Mouse (Mus musculus) gastrocnemius, adult 18-20 months (tissue): ENCODE measurements at regions not wholly inside any gene's neighbourhood (a gene's known extent, or its start where the extent isn't known, plus 50 kb on each side); places are given as distances from the start of the nearest gene placed in this dataset.

Experiments used
- DNase-seq: peaks from one replicate; pipeline ENCODE4 v3.0.0; 2021; ENCODE audit warnings: low spot score

- DNase-seq = no peak
Measured at GRCm38 (mm10) chr16:44630426-44630825, 71.7 kb upstream of the Boc start.

- peak; percentile 29 for DNase-seq
Measured at GRCm38 (mm10) chr16:44629296-44630275, 70.9 kb upstream of the Boc start.

- peak; percentile 43 for DNase-seq
Measured at GRCm38 (mm10) chr16:44625871-44626293, 67.2 kb upstream of the Boc start.

- no peak for DNase-seq
Measured at GRCm38 (mm10) chr16:44625108-44625616, 66.5 kb upstream of the Boc start.

GRCm38 (mm10) chr16:44621573-44621972 lies 62.9 kb upstream of the Boc start:
- DNase-seq = no peak

DNA sequence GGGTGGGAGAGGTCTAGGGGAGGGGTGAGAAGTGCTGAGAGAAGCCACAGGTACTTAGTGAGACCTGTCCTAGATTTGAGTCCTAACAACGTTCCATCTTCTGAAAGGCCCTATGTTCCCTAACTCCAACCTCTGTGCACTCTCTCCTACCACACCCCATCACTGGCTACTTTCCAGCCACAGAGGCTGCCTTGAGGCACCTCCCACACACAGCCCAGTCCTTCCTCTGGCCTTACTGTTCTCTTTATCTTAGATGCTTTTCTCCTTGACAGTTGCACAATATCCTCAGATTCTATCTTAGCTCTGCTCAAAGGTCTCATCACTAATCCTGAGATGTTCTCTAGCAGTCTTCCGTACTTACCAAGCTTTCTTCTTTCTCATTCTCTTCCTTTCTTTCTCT lies 61.8 kb upstream of the Boc start:
- peak; percentile 31 for DNase-seq

DNA sequence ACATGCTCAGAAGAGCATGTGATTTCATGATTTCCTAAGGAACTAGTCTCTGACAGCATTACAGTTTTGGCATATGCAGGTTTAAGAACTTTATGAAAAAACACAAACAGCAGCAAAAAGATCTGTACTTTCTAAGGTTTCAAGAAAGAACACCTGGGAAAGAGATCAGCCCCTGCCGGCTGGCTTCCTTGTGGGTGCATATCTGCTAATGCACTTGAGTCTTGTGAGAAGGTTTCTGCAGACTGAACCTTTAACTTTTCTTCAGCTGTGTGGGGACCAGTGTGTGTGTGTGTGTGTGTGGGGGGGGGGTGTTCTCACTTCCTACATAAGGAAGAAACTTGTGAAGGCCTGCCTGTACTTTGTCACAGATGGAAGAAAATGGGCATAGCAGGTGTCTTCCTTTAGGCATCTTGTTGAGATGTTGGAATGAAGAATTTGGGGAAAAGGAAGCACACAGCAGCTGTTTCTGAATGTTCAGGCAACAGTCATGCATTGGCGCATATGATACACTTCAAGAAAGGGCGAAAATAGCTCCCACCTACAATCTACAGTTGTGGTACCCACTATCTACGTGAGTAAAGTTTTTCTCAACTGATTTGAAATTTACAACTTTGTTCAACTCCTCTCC lies 60.9 kb upstream of the Boc start:
- DNase-seq = no peak

DNA sequence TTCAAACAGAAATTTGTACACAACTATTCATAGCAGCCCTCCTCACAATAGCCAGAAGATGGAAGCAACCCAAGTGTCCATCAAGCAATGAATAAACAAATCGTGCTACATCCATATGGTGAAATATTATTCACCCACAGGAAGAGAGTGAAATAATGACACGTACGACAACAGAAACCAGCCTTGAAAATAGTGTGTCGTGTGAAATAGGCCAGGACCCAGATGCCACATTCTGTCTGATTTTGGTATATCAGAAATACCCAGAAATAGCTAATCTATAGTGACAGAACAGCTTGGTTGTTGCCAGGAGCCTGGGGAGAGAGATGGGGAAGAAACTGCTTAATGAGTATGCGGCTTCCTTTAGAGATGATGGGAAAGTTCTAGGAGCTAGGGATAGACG lies 58.3 kb upstream of the Boc start:
- DNase-seq = no peak

GRCm38 (mm10) chr16:44616376-44616775 lies 57.7 kb upstream of the Boc start:
- DNase-seq = no peak

GRCm38 (mm10) chr16:44615878-44616206 lies 57.1 kb upstream of the Boc start:
- DNase-seq = peak; percentile 41

DNA sequence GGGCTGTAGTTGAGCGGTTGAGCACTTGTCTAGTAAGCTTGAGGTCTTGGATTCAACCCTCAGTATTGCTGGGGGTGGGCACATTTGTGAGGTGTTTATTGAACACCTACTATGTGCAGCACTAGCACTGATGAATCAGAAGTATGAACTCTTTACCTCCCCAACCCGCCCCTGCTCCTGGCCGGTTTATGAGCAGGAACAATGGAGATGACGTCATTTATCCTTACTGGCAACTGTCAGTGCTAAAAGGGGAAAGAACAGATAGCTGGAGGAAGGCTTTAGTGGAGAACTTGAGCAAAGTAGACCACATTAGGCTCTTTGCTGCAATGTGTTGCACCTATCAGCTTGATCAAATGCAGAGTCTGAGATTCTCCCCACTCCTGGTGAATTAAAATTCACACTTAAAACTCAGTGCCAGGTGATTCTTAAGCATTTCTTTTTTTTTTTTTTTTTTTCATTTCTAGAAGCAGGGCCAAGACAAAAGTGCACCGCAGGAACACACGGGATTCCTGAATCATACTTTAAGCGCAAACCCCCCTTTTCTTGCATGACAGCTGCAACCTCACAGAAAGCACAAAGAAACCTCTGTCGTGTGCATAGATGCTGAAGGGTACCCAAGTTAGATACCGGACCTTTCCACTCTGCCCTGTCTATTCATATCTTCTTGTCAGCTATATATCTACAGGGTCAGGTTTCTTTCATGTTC lies 56.6 kb upstream of the Boc start:
- DNase-seq = no peak

DNA sequence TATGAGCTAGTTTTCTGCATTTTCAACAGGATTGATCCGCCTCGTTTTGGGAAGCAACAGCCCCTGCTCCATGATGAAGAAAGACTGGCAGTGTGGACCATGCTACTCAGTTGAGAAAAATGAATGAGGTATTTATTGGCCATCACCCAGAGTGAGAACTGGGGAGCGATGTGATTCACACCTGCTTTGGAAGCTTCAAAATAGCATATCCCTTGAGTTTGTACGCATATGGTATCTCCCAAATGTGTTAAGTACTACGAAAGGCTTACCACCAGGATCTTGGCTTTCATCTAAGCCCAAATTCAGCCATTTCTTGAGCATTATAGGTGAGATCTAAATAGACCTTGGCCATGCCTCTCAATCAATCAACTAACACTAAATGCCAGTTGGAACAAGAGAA lies 55.5 kb upstream of the Boc start:
- DNase-seq = no peak

DNA sequence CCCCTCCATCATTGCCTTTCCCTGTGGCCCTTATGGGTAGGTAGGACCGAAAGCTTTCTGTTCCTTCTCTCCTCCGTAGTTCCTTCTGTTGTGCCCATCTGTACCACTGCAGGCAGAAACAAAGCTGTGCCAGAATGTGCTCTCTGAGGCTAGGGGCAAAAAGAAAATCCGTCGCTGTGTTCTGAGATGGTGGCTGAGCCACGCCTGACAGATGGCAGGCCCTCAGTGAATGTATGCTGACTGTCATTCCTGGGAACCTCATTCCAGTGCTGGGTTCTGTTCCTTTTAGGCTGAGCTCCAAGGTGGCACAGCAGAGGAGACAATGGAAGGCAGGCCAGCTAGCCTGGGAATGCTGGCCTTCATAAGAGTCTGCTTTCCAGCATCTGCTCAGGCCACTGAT lies 54.0 kb upstream of the Boc start:
- no peak for DNase-seq

DNA sequence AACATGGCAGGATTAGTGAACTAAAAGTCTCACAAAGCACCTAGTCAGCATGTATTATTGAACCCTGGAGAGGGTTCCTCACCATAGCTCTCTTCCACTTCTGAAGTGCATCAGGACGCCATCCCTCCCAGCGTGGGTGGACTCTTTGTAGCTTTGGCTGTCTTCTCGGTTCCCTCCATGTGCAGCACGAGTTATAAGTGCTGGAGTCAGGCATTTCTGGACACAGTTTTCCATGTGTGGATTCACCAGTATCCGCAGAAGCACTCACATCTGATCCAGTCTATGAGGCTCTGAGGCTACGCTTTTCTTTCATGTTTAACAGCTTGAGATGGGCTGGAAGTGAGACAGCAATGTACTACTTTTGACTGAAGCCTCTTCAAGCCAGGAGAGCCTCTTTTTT lies 52.8 kb upstream of the Boc start:
- no peak for DNase-seq

DNA sequence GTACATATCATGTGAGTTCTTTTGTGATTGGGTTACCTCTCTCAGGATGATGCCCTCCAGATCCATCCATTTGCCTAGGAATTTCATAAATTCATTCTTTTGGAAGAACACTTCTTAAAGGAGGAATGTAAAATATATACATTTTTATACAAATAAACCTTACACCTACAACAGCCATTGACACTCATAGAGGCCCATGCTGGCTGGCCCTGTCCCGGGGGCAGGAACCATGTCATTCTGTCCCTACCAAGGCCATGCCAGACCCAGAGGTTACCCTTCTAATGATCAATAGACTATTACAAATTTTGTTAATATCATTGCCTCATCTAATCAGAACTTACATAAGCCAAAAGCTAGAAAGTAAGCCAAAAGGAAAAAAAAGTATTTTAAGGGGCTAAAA lies 49.9 kb upstream of the Boc start:
- DNase-seq = no peak
